Mouse (Mus musculus) kidney, adult 9 months (tissue): ENCODE results near the gene Mfap2.

Source experiments
- DNase-seq: peaks from one replicate; pipeline ENCODE4 v3.0.0; 2022

The Mfap2 gene

GRCm38 (mm10) chr4:141010118-141010517 lies at the start of gene Mfap2:
TSS of gene Mfap2 (plus strand) at chr4:141010418.
- no peak for DNase-seq

GRCm38 (mm10) chr4:140960781-140961466 lies 49.3 kb upstream of the Mfap2 start, which contains the start of gene Sdhb:
TSS of gene Sdhb (plus strand) at chr4:140961203.
- DNase-seq: peak; percentile 99

GRCm38 (mm10) chr4:140961467-140962206 lies 48.6 kb upstream of the Mfap2 start:
- DNase-seq: peak; percentile 41

GRCm38 (mm10) chr4:140962207-140962909 lies 47.9 kb upstream of the Mfap2 start:
- peak; percentile 50 for DNase-seq

GRCm38 (mm10) chr4:140962950-140963349 lies 47.3 kb upstream of the Mfap2 start:
- peak; percentile 97 for DNase-seq

- no peak for DNase-seq
Observed at GRCm38 (mm10) chr4:140963941-140964597, 46.1 kb upstream of the Mfap2 start.

GRCm38 (mm10) chr4:140964620-140965019 lies 45.6 kb upstream of the Mfap2 start:
- DNase-seq: peak; percentile 85

GRCm38 (mm10) chr4:140967386-140968159 lies 42.6 kb upstream of the Mfap2 start:
- DNase-seq: no peak

GRCm38 (mm10) chr4:140971691-140972090 lies 38.5 kb upstream of the Mfap2 start:
- DNase-seq: no peak

GRCm38 (mm10) chr4:140974408-140974807 lies 35.8 kb upstream of the Mfap2 start:
- no peak for DNase-seq

GRCm38 (mm10) chr4:140975356-140975755 lies 34.9 kb upstream of the Mfap2 start:
- no peak for DNase-seq

GRCm38 (mm10) chr4:140977278-140977677 lies 32.9 kb upstream of the Mfap2 start:
- DNase-seq: no peak

GRCm38 (mm10) chr4:140977886-140978692 lies 32.1 kb upstream of the Mfap2 start:
- DNase-seq: no peak

GRCm38 (mm10) chr4:140981605-140982004 lies 28.6 kb upstream of the Mfap2 start:
- peak; percentile 41 for DNase-seq

GRCm38 (mm10) chr4:140982808-140983207 lies 27.4 kb upstream of the Mfap2 start:
- peak; percentile 36 for DNase-seq

- peak; percentile 35 for DNase-seq
Observed at GRCm38 (mm10) chr4:140983442-140983841, 26.8 kb upstream of the Mfap2 start.

GRCm38 (mm10) chr4:140984544-140984943 lies 25.7 kb upstream of the Mfap2 start:
- DNase-seq: no peak

- no peak for DNase-seq
Observed at GRCm38 (mm10) chr4:140986024-140986710, 24.1 kb upstream of the Mfap2 start.

- DNase-seq: peak; percentile 88
Observed at GRCm38 (mm10) chr4:140986711-140987395, 23.4 kb upstream of the Mfap2 start, which contains the start of gene Atp13a2. TSS of gene Atp13a2 (plus strand) at chr4:140986873.

- no peak for DNase-seq
Observed at GRCm38 (mm10) chr4:140987476-140987875, 22.7 kb upstream of the Mfap2 start.
